Mouse (Mus musculus) erythroblast, embryonic 14.5 days (primary cell): ENCODE measurements around the gene Smox. TPM values are rescaled to one million over a fixed set of nuclear protein-coding genes. Genes with fewer than 3 reads are reported as not detected.
A peak's percentile ranks its signal among the peaks of the same experiment; 100 is the strongest.

ENCODE experiments used
- H3K27me3 ChIP-seq: 2 replicates; pipeline ENCODE4 v1.6.1; 2012; ENCODE audit warnings: inconsistent platforms; ENCODE audit not compliant: control insufficient read depth
- H3K36me3 ChIP-seq: 2 replicates; pipeline ENCODE4 v1.6.1; 2012; ENCODE audit warnings: mild to moderate bottlenecking, inconsistent platforms; ENCODE audit not compliant: control insufficient read depth
- H3K4me1 ChIP-seq: 2 replicates; pipeline ENCODE4 v1.6.1; 2012; ENCODE audit warnings: inconsistent platforms; ENCODE audit not compliant: control insufficient read depth
- H3K4me3 ChIP-seq: replicated peaks from 2 replicates; pipeline ENCODE3; 2012; ENCODE audit warnings: moderate library complexity, mild to moderate bottlenecking, inconsistent platforms
- H3K9me3 ChIP-seq: 2 replicates; pipeline ENCODE4 v1.6.1; 2012; ENCODE audit warnings: low read length, inconsistent platforms, mixed read lengths; ENCODE audit not compliant: control insufficient read depth
- GATA1 ChIP-seq: IDR thresholded peaks from 2 replicates; pipeline ENCODE4 v1.6.1; 2012; ENCODE audit warnings: low read length, inconsistent platforms, mixed read lengths
- TAL1 ChIP-seq: IDR thresholded peaks from 3 replicates; pipeline ENCODE4 v1.6.1; 2012; ENCODE audit warnings: low read length, inconsistent platforms, mixed read lengths
- polyA plus RNA-seq: library from polyadenylated mRNA; stranded (reverse); fragments of >175 nt; gene quantifications from 2 replicates; pipeline ENCODE4 v1.2.3, GENCODE M21; 2012

Smox gene
- polyA plus RNA-seq, 1 experiment: 191 TPM

DNA sequence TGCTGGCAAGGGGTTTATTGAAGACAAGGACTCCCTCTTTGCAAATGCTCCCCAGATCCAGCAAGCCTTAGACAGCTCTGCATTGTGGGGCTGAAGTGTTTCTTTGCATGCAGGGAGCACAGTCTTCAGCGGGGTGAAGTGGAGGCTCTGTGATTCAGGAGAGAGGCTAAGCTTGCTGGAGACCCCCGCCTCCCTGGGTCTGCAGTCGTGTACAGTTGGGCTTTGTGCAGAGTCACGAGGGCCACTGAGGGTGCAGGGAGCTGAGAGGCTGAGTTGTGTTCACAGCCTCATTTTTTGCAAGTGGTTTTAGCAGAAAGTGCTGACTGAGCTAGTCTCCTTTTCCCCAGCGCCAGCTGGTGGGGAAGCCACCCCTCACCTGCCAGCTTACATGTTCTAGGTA lies 10.6 kb downstream of the Smox start:
- H3K9me3 ChIP-seq: no peaks in the 10 kb centered on the region
- peaks cover 97% of the 10 kb centered on the region for H3K36me3 ChIP-seq
- H3K4me1 ChIP-seq: peaks cover 99% of the 10 kb centered on the region
- H3K4me3 ChIP-seq: no peak overlapping the region
- no peaks in the 10 kb centered on the region for H3K27me3 ChIP-seq
- TF ChIP-seq GATA1 (no peak), TAL1 (no peak)

DNA sequence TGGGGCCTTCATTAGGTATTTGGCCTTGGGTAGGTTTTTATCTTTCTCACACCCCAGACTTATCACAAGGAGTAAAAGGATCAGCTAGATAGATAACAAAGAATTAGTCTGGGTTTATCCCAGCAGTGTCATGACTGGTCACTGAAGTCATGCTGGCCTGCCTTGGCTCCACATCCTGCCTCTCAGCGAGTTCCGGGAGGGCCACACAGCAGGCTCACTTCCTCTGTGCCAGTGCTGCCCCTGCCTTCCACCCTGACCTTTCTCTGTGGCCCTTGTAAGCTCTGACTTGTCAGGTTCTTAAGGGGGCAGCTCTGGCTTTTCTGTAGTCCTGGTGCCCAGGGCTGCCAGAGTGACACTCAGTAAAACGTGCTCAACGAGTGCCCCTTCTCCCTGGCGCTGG lies 11.3 kb downstream of the Smox start:
- H3K27me3 ChIP-seq: no peaks in the 10 kb centered on the region
- H3K9me3 ChIP-seq: no peaks in the 10 kb centered on the region
- peaks cover 99% of the 10 kb centered on the region for H3K4me1 ChIP-seq
- TF ChIP-seq TAL1 (no peak), GATA1 (no peak)
- peaks cover 100% of the 10 kb centered on the region for H3K36me3 ChIP-seq
- no peak overlapping the region for H3K4me3 ChIP-seq

DNA sequence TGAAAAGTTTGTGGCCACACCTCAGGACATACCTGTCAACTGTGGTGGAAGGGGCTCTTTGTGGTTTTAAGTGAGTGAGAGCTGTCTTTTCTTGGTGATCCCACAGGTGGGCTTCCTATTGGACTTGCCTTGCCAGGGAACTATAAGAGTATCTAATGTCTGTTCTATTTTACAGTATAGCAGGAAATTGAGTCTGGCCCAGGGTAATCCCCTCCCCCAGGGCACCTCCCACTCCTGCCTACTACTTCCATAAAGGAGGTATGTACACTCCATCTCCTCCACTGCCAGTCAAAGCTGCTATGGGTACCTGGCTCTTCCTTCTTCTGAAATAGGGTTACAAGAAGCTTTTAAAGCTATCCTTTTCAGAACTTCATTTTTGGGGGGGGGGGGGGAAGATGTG lies 14.1 kb downstream of the Smox start:
- H3K4me3 ChIP-seq: no peak overlapping the region
- no peaks in the 10 kb centered on the region for H3K27me3 ChIP-seq
- H3K9me3 ChIP-seq: no peaks in the 10 kb centered on the region
- peaks cover 99% of the 10 kb centered on the region for H3K36me3 ChIP-seq
- no peak for TF ChIP-seq TAL1
- TF ChIP-seq GATA1: no peak
- peaks cover 99% of the 10 kb centered on the region for H3K4me1 ChIP-seq

DNA sequence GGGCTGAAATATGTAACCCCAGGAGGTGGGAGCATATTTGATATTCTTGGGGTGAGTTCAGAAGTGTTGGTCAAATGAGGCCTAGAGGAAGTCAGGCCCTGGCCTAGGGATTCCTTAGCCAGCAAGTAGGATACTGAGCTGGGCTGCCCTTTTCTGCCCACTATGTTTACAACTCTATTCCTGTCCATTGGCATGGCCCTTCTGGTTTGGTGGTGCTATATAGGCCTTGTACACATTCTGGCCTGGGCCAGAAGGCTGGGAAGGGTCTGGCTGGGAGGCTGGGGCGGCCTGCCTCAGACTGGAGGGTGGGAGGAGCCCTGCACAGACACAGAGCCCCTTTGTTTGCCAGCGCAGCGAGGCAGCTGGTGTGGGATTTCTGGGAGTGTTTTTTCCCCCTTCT lies 15.1 kb downstream of the Smox start:
- Histone ChIP-seq H3K4me3 (no peak overlapping the region), H3K36me3 (peaks cover 99% of the 10 kb centered on the region)

DNA sequence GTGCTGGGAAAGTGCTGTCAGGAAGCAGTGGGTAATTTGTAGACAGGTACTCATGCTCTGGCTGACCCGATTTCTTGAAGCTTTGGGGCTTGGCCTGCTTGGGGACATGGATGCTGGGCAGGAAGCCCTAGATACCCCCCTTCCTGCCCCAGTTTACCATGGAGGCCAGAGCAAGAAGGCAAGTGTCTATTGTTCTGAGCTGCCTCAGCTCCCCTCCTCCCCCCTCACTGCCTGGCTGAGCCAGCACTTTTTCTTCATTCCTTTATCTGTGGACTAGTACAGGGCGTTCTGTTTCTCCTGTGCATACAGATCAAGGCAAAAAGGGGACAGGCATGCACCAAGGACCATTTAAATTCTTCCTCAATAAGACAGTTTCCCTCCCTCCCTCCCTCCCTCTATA lies 17.2 kb downstream of the Smox start:
- peak overlapping the region; percentile 8 for H3K4me3 ChIP-seq
- TF ChIP-seq TAL1 (no peak), GATA1 (no peak)
- H3K36me3 ChIP-seq: peaks cover 99% of the 10 kb centered on the region
- H3K27me3 ChIP-seq: no peaks in the 10 kb centered on the region
- H3K9me3 ChIP-seq: no peaks in the 10 kb centered on the region
- H3K4me1 ChIP-seq: peaks cover 98% of the 10 kb centered on the region

More for the DNA sequence above, 15.1 kb downstream of the Smox start:
- TF ChIP-seq GATA1 (no peak), TAL1 (no peak)
- Histone ChIP-seq H3K4me1 (peaks cover 99% of the 10 kb centered on the region), H3K9me3 (no peaks in the 10 kb centered on the region), H3K27me3 (no peaks in the 10 kb centered on the region)

DNA sequence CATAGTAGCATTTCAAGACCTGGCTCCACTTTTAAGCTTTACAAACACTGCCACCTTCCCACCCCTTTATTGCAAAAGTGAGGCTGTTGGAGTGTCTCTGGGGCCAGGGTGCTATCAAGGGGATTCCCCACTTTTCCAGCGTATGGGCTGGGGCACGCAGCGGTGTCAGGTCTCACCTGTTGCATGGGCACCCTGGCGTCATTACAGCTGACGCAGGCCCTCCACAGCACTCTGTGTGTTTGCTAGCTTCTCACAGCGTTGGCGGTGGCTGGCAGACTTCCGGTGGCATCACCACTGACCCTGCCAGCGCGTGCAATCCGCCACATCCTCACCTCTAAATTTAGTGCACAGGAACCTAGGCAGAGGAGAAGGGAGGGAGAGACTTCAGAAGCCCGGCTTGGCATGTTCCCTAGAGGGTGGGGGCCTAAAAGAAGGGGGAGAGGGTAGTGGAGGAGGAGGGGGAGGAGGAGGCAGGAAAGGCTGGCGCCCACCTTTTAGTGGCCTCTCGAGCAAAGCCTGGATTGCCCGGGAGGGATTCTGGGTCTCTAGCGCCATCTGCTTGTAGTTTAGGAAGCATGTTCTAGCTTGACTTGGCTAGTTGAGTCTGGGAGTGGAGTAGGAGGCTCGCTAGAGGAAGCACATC lies 18.5 kb downstream of the Smox start:
- Histone ChIP-seq H3K4me3 (peak overlapping the region; percentile 39), H3K4me1 (peaks cover 96% of the 10 kb centered on the region), H3K27me3 (no peaks in the 10 kb centered on the region), H3K36me3 (peaks cover 99% of the 10 kb centered on the region), H3K9me3 (no peaks in the 10 kb centered on the region)
- TF ChIP-seq GATA1: no peak
- TF ChIP-seq TAL1: no peak

DNA sequence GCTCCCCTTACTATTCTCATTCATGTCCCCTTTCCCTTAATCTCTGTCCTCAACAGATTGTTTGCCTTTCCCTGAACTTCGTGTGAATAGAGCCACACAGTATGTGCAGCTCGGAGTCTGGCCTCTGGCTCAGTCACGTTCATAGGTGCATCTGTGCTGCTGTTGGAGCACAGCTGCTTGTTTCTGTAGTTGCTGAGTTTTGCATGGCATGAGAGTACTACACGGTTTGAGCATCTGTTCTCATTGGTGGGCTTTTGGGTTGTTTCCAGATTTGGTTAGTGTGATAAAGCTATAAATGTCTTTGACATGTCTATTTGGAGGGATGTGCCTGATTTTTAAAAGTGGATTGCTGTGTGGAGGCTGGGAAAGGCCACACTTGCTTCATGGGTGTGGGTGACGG lies 19.2 kb downstream of the Smox start:
- TF ChIP-seq GATA1 (no peak), TAL1 (no peak)
- peaks cover 96% of the 10 kb centered on the region for H3K4me1 ChIP-seq

DNA sequence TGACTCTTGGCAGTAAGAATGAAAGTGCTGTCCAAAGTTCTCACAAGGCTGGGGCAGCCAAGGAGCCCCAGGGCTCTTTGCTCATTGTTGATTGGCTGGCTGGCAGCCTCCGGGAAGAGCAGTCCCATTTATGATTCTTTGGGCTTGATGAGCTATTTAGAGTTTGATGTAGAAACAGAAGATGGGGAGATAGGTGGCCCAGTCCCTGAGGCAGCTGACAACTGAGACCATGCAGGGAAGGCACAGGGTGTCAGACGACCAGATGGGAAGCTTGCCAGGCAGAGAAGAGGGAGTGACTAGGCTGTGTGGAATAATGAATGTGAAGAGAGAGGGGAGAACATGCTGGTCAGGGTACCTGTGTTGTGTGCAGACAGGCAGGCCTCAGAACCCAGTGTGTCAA lies 22.2 kb downstream of the Smox start:
- no peaks in the 10 kb centered on the region for H3K27me3 ChIP-seq
- H3K9me3 ChIP-seq: no peaks in the 10 kb centered on the region
- H3K36me3 ChIP-seq: peaks cover 99% of the 10 kb centered on the region
- peaks cover 87% of the 10 kb centered on the region for H3K4me1 ChIP-seq
- no peak for TF ChIP-seq GATA1
- no peak for TF ChIP-seq TAL1
- no peak overlapping the region for H3K4me3 ChIP-seq

More for the DNA sequence above, 19.2 kb downstream of the Smox start:
- H3K9me3 ChIP-seq: no peaks in the 10 kb centered on the region
- peaks cover 99% of the 10 kb centered on the region for H3K36me3 ChIP-seq
- H3K27me3 ChIP-seq: no peaks in the 10 kb centered on the region
- no peak overlapping the region for H3K4me3 ChIP-seq

DNA sequence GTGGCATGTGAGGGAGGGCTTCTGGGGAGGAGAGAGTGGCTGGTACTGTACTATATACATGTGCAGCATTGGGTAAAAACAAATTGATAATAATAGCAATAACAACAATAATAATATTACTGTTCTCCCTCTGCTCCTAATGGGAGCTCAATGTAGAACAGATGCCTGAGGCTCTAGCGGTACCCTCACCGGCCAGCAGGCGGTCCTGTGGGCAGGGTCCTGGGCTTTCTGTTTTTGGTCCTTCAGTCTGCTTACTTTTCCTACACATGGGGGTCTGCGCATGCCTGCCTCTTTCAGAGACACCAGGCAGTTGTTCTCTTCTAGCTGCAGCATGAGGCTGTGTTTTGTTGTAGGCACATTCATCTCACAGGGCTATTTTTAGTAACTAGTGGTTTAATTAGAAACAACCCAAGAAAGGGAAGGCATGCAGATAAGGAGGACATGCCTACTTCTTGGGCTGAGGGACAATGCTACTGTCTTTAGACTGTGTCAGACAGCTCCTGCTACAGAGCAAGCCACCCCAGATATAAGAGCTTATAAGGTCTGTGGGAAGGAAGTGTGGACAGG lies 22.8 kb downstream of the Smox start:
- peaks cover 100% of the 10 kb centered on the region for H3K36me3 ChIP-seq
- no peak overlapping the region for H3K4me3 ChIP-seq
- peaks cover 87% of the 10 kb centered on the region for H3K4me1 ChIP-seq
- no peak for TF ChIP-seq TAL1
- TF ChIP-seq GATA1: no peak
- H3K9me3 ChIP-seq: no peaks in the 10 kb centered on the region
- H3K27me3 ChIP-seq: no peaks in the 10 kb centered on the region

DNA sequence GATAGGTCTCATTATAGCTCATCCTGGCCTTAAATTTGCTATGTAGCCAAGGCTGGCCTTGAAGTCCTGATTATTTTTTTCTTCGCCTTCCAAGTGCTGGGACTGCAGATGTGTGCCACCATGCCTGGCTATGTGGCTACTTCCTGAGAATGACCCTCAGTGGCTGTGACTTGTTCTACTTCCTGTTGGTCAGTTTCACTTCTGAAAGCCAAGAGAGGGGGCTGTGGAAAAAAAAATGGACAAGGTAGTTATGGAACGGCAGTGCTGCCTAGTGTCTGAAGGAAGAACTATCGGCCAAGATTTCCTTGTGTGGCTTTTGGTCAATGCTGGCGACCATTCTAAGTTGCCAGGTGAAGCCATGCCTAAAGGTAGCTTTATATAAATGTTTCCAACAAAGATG lies 26.3 kb downstream of the Smox start:
- no peaks in the 10 kb centered on the region; the same call in 1 of the 2 replicates for H3K27me3 ChIP-seq
- H3K4me1 ChIP-seq: peaks cover 71% of the 10 kb centered on the region
- H3K9me3 ChIP-seq: no peaks in the 10 kb centered on the region
- H3K36me3 ChIP-seq: peaks cover 100% of the 10 kb centered on the region
- TF ChIP-seq GATA1 (no peak), TAL1 (no peak)
- H3K4me3 ChIP-seq: no peak overlapping the region
